Comparison of ENCODE assay signal across 24 mouse cellular contexts in genomic region chr1:66101419-66101818, GRCm38 (mm10).
A peak's percentile ranks its signal among the peaks of the same experiment; 100 is the strongest.
DNase-seq lines count a peak whose midpoint lies in the region; ATAC-seq and TF ChIP-seq lines count a peak whose summit lies in the region.
"Had no signal": no experiment of that assay in that cellular context is flagged by ENCODE, and none has a peak within 500 bp of the region (broad histone marks: within the 10 kb centered on the region; RNA-seq: fewer than 3 reads in every experiment).

No protein-coding gene starts in this region.

- no peak overlapping the region for H3K4me2 ChIP-seq in kidney, embryonic 14.5 days (replicated peaks; ENCODE audit: low read depth, low read length)
- no peak overlapping the region for H3K4me2 ChIP-seq in lung, postnatal 0 days (replicated peaks; ENCODE audit: low read depth, low read length)
- H3K4me2 ChIP-seq: embryonic facial prominence, embryonic 15.5 days; forebrain, embryonic 12.5 days; heart, embryonic 12.5 days; hindbrain, embryonic 14.5 days; liver, embryonic 11.5 days; midbrain, embryonic 13.5 days; neural tube, embryonic 13.5 days had no signal

- WGBS in kidney, embryonic 14.5 days = 39% methylated on average over 2 of the region's 2 CpGs
- WGBS in lung, postnatal 0 days = 26% methylated on average over 2 of the region's 2 CpGs

- TF ChIP-seq EP300 in lung, postnatal 0 days (IDR thresholded peaks at IDR 0.05) = no peak

- no peaks in the 10 kb centered on the region for H3K36me3 ChIP-seq in kidney, embryonic 14.5 days (ENCODE audit: control insufficient read depth, insufficient read depth, low read length)
- no peaks in the 10 kb centered on the region for H3K36me3 ChIP-seq in lung, postnatal 0 days (ENCODE audit: insufficient read depth, low read length)
- H3K36me3 ChIP-seq: embryonic facial prominence, embryonic 15.5 days; forebrain, embryonic 12.5 days; heart, embryonic 12.5 days; midbrain, embryonic 13.5 days; neural tube, embryonic 13.5 days had no signal

- H3K4me1 ChIP-seq in kidney, embryonic 14.5 days (ENCODE audit: control insufficient read depth, insufficient read depth, low read length) = no peaks in the 10 kb centered on the region
- no peaks in the 10 kb centered on the region for H3K4me1 ChIP-seq in lung, postnatal 0 days (ENCODE audit: insufficient read depth, low read depth, low read length)
- H3K4me1 ChIP-seq: embryonic facial prominence, embryonic 15.5 days; forebrain, embryonic 12.5 days; heart, embryonic 12.5 days; midbrain, embryonic 13.5 days; neural tube, embryonic 13.5 days had no signal

- no peak for ATAC-seq in kidney, embryonic 14.5 days (ENCODE audit: low FRiP score, low TSS enrichment)
- no peak for ATAC-seq in lung, postnatal 0 days
- no peak for ATAC-seq in frontal cortex, adult (ENCODE audit: low TSS enrichment)
- ATAC-seq: CD4-positive, CD25-positive, alpha-beta regulatory T cell, adult 4 months; intestine, postnatal 0 days; midbrain, embryonic 13.5 days had no signal

- H3K27me3 ChIP-seq in kidney, embryonic 14.5 days (ENCODE audit: control insufficient read depth, insufficient read depth, low read length) = no peaks in the 10 kb centered on the region
- H3K27me3 ChIP-seq in lung, postnatal 0 days (replicated peaks; ENCODE audit: insufficient read depth, low read length) = no peaks in the 10 kb centered on the region
- H3K27me3 ChIP-seq: embryonic facial prominence, embryonic 15.5 days; forebrain, embryonic 12.5 days; heart, embryonic 12.5 days; midbrain, embryonic 13.5 days; neural tube, embryonic 13.5 days had no signal

- no peaks in the 10 kb centered on the region for H3K9me3 ChIP-seq in kidney, embryonic 14.5 days (ENCODE audit: control insufficient read depth, low read length)
- no peaks in the 10 kb centered on the region for H3K9me3 ChIP-seq in lung, postnatal 0 days (ENCODE audit: low read length)
- H3K9me3 ChIP-seq: embryonic facial prominence, embryonic 15.5 days; forebrain, embryonic 12.5 days; heart, embryonic 12.5 days; midbrain, embryonic 13.5 days; neural tube, embryonic 13.5 days had no signal

- no peak overlapping the region for H3K27ac ChIP-seq in kidney, embryonic 14.5 days (ENCODE audit: low read depth, low read length)
- no peak overlapping the region for H3K27ac ChIP-seq in lung, postnatal 0 days (ENCODE audit: low read length)
- H3K27ac ChIP-seq: embryonic facial prominence, embryonic 15.5 days; forebrain, embryonic 12.5 days; heart, adult 2 months; hindbrain, embryonic 14.5 days; macrophage; midbrain, embryonic 13.5 days; neural tube, embryonic 13.5 days had no signal

- TF ChIP-seq CTCF in lung, postnatal 0 days (IDR thresholded peaks at IDR 0.05) = no peak

- no peak overlapping the region for H3K4me3 ChIP-seq in kidney, embryonic 14.5 days (ENCODE audit: low read length)
- no peak overlapping the region for H3K4me3 ChIP-seq in lung, postnatal 0 days (ENCODE audit: low read depth, low read length)
- H3K4me3 ChIP-seq: embryonic facial prominence, embryonic 15.5 days; forebrain, embryonic 12.5 days; heart, adult 2 months; heart, embryonic 12.5 days; midbrain, embryonic 13.5 days; neural tube, embryonic 13.5 days had no signal

- intact Hi-C loops in heart, postnatal 10 days (cut with DNase I) = loop anchor here (10.0 kb wide), 1 partner anchor 733 kb away; no protein-coding TSS in a partner anchor

- H3K9ac ChIP-seq in kidney, embryonic 14.5 days (ENCODE audit: low read depth, low read length) = no peak overlapping the region
- H3K9ac ChIP-seq in lung, postnatal 0 days (replicated peaks; ENCODE audit: low read depth) = no peak overlapping the region
- H3K9ac ChIP-seq: embryonic facial prominence, embryonic 15.5 days; forebrain, embryonic 12.5 days; heart, embryonic 12.5 days; hindbrain, embryonic 14.5 days; midbrain, embryonic 13.5 days; neural tube, embryonic 13.5 days had no signal

- peak; percentile 13 for DNase-seq in kidney, adult 18-20 months
- peak; percentile 24 to 59 for DNase-seq in lung, adult 18-20 months
- no peak for DNase-seq in lung, postnatal 4 days
- DNase-seq in lung, postnatal 0 days (ENCODE audit: low spot score) = peak; percentile 13
- no peak for DNase-seq in heart, postnatal 10 days
- DNase-seq: adrenal gland, postnatal 36 days; cerebellum, adult 18-20 months; cerebellum, postnatal 10 days; gastrocnemius, postnatal 25 days; heart, adult 2 months; thymus, adult 2 months; thymus, postnatal 36 days had no signal

Comparison
In these comparisons a context has a peak if more than half of its experiments do, and no peak if none do; other contexts are left out.
1. DNase-seq: peak in kidney, adult 18-20 months (single experiment), lung, adult 18-20 months (2 of 2) and lung, postnatal 0 days (single experiment); none in lung, postnatal 4 days (0 of 2) and heart, postnatal 10 days (0 of 2).